Mouse (Mus musculus) stomach, postnatal 0 days (tissue): ENCODE measurements at regions not wholly inside any gene's neighbourhood (a gene's known extent, or its start where the extent isn't known, plus 50 kb on each side); places are given as distances from the start of the nearest gene placed in this dataset.
"Not testable (repeated sequence)": the region's sequence is repeated elsewhere in the genome, so short reads cannot be mapped to it uniquely, and the experiment has no call there.

Experiments used
- CTCF ChIP-seq: IDR thresholded peaks from 2 replicates; pipeline ENCODE4 v1.5.1; 2016; ENCODE audit warnings: antibody characterized with exemption, low read depth, mild to moderate bottlenecking, moderate library complexity
- EP300 ChIP-seq: optimal IDR thresholded peaks from 2 replicates; pipeline ENCODE3; 2016; ENCODE audit warnings: antibody characterized with exemption

DNA sequence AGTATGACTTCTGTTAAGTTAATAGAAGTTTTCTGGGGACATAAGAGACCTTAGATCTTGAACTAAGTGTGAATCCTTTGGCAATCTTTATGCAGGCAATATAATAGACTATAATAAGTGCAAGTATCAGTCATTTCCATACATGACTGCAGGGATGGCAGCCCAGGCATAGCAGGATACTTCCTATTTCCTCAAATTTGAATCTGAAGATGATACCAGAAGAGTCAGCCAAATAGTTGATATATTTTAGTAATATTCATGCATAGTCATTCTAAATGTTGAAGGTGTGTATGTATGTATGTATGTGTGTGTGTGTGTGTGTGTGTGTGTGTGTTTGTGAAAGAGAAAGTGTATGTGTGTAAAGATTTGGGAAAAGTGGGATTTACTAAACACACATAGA is 64.3 kb downstream of the Prl2c2 start:
- not testable (repeated sequence) for TF ChIP-seq CTCF, EP300
